Mouse (Mus musculus) limb, embryonic 14.5 days (tissue): ENCODE measurements around the gene Htra2. TPM values are rescaled to one million over a fixed set of nuclear protein-coding genes. Genes with fewer than 3 reads are reported as not detected.
A peak's percentile ranks its signal among the peaks of the same experiment; 100 is the strongest.

Source experiments
- ATAC-seq: fragments of 200-750 bp; cut with Nextera tagmentation; 2 replicates; pipeline ENCODE4 v1.8.0; 2017; ENCODE audit warnings: low read depth, moderate number of reproducible peaks, moderate TSS enrichment; ENCODE audit not compliant: low FRiP score
- DNase-seq: peaks from one replicate; pipeline ENCODE4 v3.0.0-alpha.2; 2015; ENCODE audit warnings: low spot score
- H3K27ac ChIP-seq: fragments of 300-500 bp; sonication (generic); replicated peaks from 2 replicates; pipeline ENCODE4 v1.5.1; 2014; ENCODE audit warnings: low read depth, mild to moderate bottlenecking, low read length, moderate library complexity, mixed read lengths
- H3K27me3 ChIP-seq: fragments of 300-500 bp; sonication (generic); 2 replicates; pipeline ENCODE4 v1.6.1; 2014; ENCODE audit warnings: low read length, mixed read lengths; ENCODE audit not compliant: control insufficient read depth, insufficient read depth
- H3K36me3 ChIP-seq: fragments of 300-500 bp; sonication (generic); 2 replicates; pipeline ENCODE4 v1.6.1; 2014; ENCODE audit warnings: mild to moderate bottlenecking, low read length, moderate library complexity, mixed read lengths; ENCODE audit not compliant: control insufficient read depth, insufficient read depth
- H3K4me1 ChIP-seq: fragments of 300-500 bp; sonication (generic); 2 replicates; pipeline ENCODE4 v1.6.1; 2014; ENCODE audit warnings: antibody characterized with exemption, low read length, mixed read lengths; ENCODE audit not compliant: control insufficient read depth, insufficient read depth
- H3K4me2 ChIP-seq: fragments of 300-500 bp; sonication (generic); replicated peaks from 2 replicates; pipeline ENCODE4 v1.6.1; 2014; ENCODE audit warnings: low read depth, mild to moderate bottlenecking, low read length, moderate library complexity; ENCODE audit not compliant: severe bottlenecking
- H3K4me3 ChIP-seq: fragments of 300-500 bp; sonication (generic); replicated peaks from 2 replicates; pipeline ENCODE4 v1.5.1; 2014; ENCODE audit warnings: low read length
- H3K9ac ChIP-seq: fragments of 300-500 bp; sonication (generic); 2 replicates; pipeline ENCODE4 v1.6.1; 2014; ENCODE audit warnings: mild to moderate bottlenecking, low read depth, low read length, moderate library complexity; ENCODE audit not compliant: severe bottlenecking
- H3K9me3 ChIP-seq: fragments of 300-500 bp; sonication (generic); 2 replicates; pipeline ENCODE4 v1.6.1; 2016; ENCODE audit warnings: low read length; ENCODE audit not compliant: control insufficient read depth
- POLR2A ChIP-seq: fragments of 200-500 bp; IDR thresholded peaks from 2 replicates; pipeline ENCODE4 v1.8.0; 2012; ENCODE audit warnings: inconsistent platforms, mild to moderate bottlenecking, moderate library complexity, borderline replicate concordance; ENCODE audit not compliant: insufficient read depth, insufficient read length; ENCODE audit errors: extremely low read depth
- WGBS: fragments of 180-500 bp; shearing (Covaris S2); extraction: QIAGEN DNeasy Blood & Tissue Kit; methylation state at CpG from one replicate; pipeline ENCODE4 v1.1.7; 2014; 5-methylcytosine and 5-hydroxymethylcytosine counted together
- polyA plus RNA-seq, 2 experiments: library from polyadenylated mRNA; depleted of rRNA in 1 of 2; stranded (reverse) in 1 of 2; unstranded in 1 of 2; fragments of >200 nt; fragmentation: Nextera tagmentation in 1 of 2; extraction: Ambion mirVana in 1 of 2; gene quantifications; 2 replicates each; pipeline versions ENCODE4 v1.2.1 to v1.2.3; 2012 to 2014

Htra2 gene
- polyA plus RNA-seq (2012; rRNA removed) (99.8 and 116 TPM in 2 replicates), polyA plus RNA-seq (2014; fragmentation: Nextera tagmentation; extraction: Ambion mirVana) (47.0 and 48.4 TPM in 2 replicates)

- H3K9me3 ChIP-seq = no peaks in the 10 kb centered on the region
- WGBS = under 1% methylated on average over 27 of the region's 50 CpGs
- peaks cover 20% of the 10 kb centered on the region for H3K4me1 ChIP-seq
- H3K27ac ChIP-seq = peak within 1 kb of the TSS; percentile 88
- H3K27me3 ChIP-seq = no peaks in the 10 kb centered on the region
- H3K4me3 ChIP-seq = peak within 1 kb of the TSS; percentile 96
- H3K9ac ChIP-seq = peak within 1 kb of the TSS; percentile 89
- peaks cover 31% of the 10 kb centered on the region for H3K36me3 ChIP-seq
- H3K4me2 ChIP-seq = peak within 1 kb of the TSS; percentile 88
- TF ChIP-seq POLR2A = no peak
- DNase-seq (no peak), ATAC-seq (peak; percentile 27)
These were observed at the start of gene Htra2 for GRCm38 (mm10) chr6:83054871-83055431. Gene Htra2, minus strand, starts transcription at chr6:83055273.

GRCm38 (mm10) chr6:83104158-83104557, 49.1 kb upstream of the Htra2 start:
- no peaks in the 10 kb centered on the region for H3K9me3 ChIP-seq
- 77% methylated on average over 4 of the region's 4 CpGs for WGBS
- peaks cover 6% of the 10 kb centered on the region; the same call in 1 of the 2 replicates for H3K36me3 ChIP-seq
- peaks cover 19% of the 10 kb centered on the region for H3K4me1 ChIP-seq
- H3K9ac ChIP-seq = no peak overlapping the region
- no peak overlapping the region for H3K27ac ChIP-seq
- H3K4me2 ChIP-seq = no peak overlapping the region
- H3K27me3 ChIP-seq = no peaks in the 10 kb centered on the region
- ATAC-seq (no peak), DNase-seq (no peak)
- no peak for TF ChIP-seq POLR2A
- no peak overlapping the region for H3K4me3 ChIP-seq

GRCm38 (mm10) chr6:83103130-83103650, 48.1 kb upstream of the Htra2 start:
- Histone ChIP-seq H3K4me1 (peaks cover 16% of the 10 kb centered on the region), H3K4me2 (peak overlapping the region; percentile 98), H3K27me3 (no peaks in the 10 kb centered on the region), H3K36me3 (peaks cover 6% of the 10 kb centered on the region; the same call in 1 of the 2 replicates), H3K4me3 (peak overlapping the region; percentile 76; the same call in 1 of the 2 replicates), H3K27ac (no peak overlapping the region), H3K9ac (peak overlapping the region; percentile 76), H3K9me3 (no peaks in the 10 kb centered on the region)
- DNase-seq = no peak
- no peak for TF ChIP-seq POLR2A
- WGBS = 52% methylated on average over 11 of the region's 11 CpGs
- ATAC-seq = no peak

- no peak for TF ChIP-seq POLR2A
- H3K27ac ChIP-seq = peak overlapping the region; percentile 77
- DNase-seq = peak; percentile 51
- WGBS = under 1% methylated on average over 58 of the region's 74 CpGs
- peaks cover 12% of the 10 kb centered on the region for H3K4me1 ChIP-seq
- no peaks in the 10 kb centered on the region for H3K27me3 ChIP-seq
- no peaks in the 10 kb centered on the region for H3K9me3 ChIP-seq
- H3K4me2 ChIP-seq = peak overlapping the region; percentile 98
- ATAC-seq = peak; percentile 78
- peak overlapping the region; percentile 76 for H3K9ac ChIP-seq
- H3K36me3 ChIP-seq = no peaks in the 10 kb centered on the region
- peak overlapping the region; percentile 76 for H3K4me3 ChIP-seq
These were observed 46.8 kb upstream of the Htra2 start for GRCm38 (mm10) chr6:83101688-83102556.

- no peaks in the 10 kb centered on the region for H3K36me3 ChIP-seq
- WGBS = 3% methylated on average over 25 of the region's 25 CpGs
- H3K4me2 ChIP-seq = peak within 1 kb of the TSS; percentile 98
- H3K4me3 ChIP-seq = peak within 1 kb of the TSS; percentile 76
- H3K27ac ChIP-seq = peak within 1 kb of the TSS; percentile 77
- peaks cover 12% of the 10 kb centered on the region for H3K4me1 ChIP-seq
- H3K9me3 ChIP-seq = no peaks in the 10 kb centered on the region
- ATAC-seq = peak; percentile 91
- H3K27me3 ChIP-seq = no peaks in the 10 kb centered on the region
- peak; percentile 90 for DNase-seq
- peak within 1 kb of the TSS; percentile 76 for H3K9ac ChIP-seq
- TF ChIP-seq POLR2A = peak; percentile 68; the same call in 1 of the 2 replicates
These were observed 46.2 kb upstream of the Htra2 start, which contains the start of the genes Ccdc142 and Gm42688 for GRCm38 (mm10) chr6:83101316-83101687. Gene Ccdc142, plus strand, starts transcription at chr6:83101601. Gene Gm42688, plus strand, starts transcription at chr6:83101617.
